Mouse (Mus musculus) neural tube, embryonic 14.5 days (tissue): Measurements from ENCODE around the gene Gm44805. TPM values are rescaled to one million over a fixed set of nuclear protein-coding genes. Genes with fewer than 3 reads are reported as not detected.
"Not testable (repeated sequence)": the region's sequence is repeated elsewhere in the genome, so short reads cannot be mapped to it uniquely, and the experiment has no call there.

Source experiments
- ATAC-seq: fragments of 200-750 bp; cut with Nextera tagmentation; 2 replicates; pipeline ENCODE4 v1.8.0; 2017; ENCODE audit warnings: low read depth, mild to moderate bottlenecking, moderate TSS enrichment, moderate library complexity
- H3K27ac ChIP-seq: fragments of 300-500 bp; sonication (generic); 2 replicates; pipeline ENCODE4 v1.5.1; 2014; ENCODE audit warnings: low read depth, mild to moderate bottlenecking, control low read depth, low read length, moderate library complexity, mixed read lengths
- H3K27me3 ChIP-seq: fragments of 300-500 bp; sonication (generic); 2 replicates; pipeline ENCODE4 v1.6.1; 2014; ENCODE audit warnings: low read length; ENCODE audit not compliant: control insufficient read depth, insufficient read depth
- H3K36me3 ChIP-seq: fragments of 300-500 bp; sonication (generic); 2 replicates; pipeline ENCODE4 v1.6.1; 2014; ENCODE audit warnings: low read length, mixed read lengths; ENCODE audit not compliant: control insufficient read depth, insufficient read depth
- H3K4me1 ChIP-seq: fragments of 300-500 bp; sonication (generic); 2 replicates; pipeline ENCODE4 v1.6.1; 2014; ENCODE audit warnings: low read length; ENCODE audit not compliant: control insufficient read depth, insufficient read depth
- H3K4me2 ChIP-seq: fragments of 300-500 bp; sonication (generic); 2 replicates; pipeline ENCODE4 v1.6.1; 2014; ENCODE audit warnings: mild to moderate bottlenecking, low read depth, low read length, control low read depth
- H3K4me3 ChIP-seq: fragments of 300-500 bp; sonication (generic); 2 replicates; pipeline ENCODE4 v1.5.1; 2014; ENCODE audit warnings: low read depth, low read length, control low read depth, mixed read lengths
- H3K9ac ChIP-seq: fragments of 300-500 bp; sonication (generic); replicated peaks from 2 replicates; pipeline ENCODE4 v1.6.1; 2014; ENCODE audit warnings: low read depth, mild to moderate bottlenecking, control low read depth, low read length, mixed read lengths
- H3K9me3 ChIP-seq: fragments of 300-500 bp; sonication (generic); 2 replicates; pipeline ENCODE4 v1.6.1; 2016; ENCODE audit warnings: low read length; ENCODE audit not compliant: control insufficient read depth
- WGBS: fragments of 180-500 bp; shearing (Covaris S2); extraction: QIAGEN DNeasy Blood & Tissue Kit; methylation state at CpG from one replicate; pipeline ENCODE4 v1.1.7; 2014; 5-methylcytosine and 5-hydroxymethylcytosine counted together
- polyA plus RNA-seq: library from polyadenylated mRNA; unstranded; fragments of >200 nt; fragmentation: Nextera tagmentation; extraction: Ambion mirVana; gene quantifications from 2 replicates; pipeline ENCODE4 v1.2.1, GENCODE M21; 2014

The Gm44805 gene
- polyA plus RNA-seq, 1 experiment from 2014 or later, result not detected

DNA sequence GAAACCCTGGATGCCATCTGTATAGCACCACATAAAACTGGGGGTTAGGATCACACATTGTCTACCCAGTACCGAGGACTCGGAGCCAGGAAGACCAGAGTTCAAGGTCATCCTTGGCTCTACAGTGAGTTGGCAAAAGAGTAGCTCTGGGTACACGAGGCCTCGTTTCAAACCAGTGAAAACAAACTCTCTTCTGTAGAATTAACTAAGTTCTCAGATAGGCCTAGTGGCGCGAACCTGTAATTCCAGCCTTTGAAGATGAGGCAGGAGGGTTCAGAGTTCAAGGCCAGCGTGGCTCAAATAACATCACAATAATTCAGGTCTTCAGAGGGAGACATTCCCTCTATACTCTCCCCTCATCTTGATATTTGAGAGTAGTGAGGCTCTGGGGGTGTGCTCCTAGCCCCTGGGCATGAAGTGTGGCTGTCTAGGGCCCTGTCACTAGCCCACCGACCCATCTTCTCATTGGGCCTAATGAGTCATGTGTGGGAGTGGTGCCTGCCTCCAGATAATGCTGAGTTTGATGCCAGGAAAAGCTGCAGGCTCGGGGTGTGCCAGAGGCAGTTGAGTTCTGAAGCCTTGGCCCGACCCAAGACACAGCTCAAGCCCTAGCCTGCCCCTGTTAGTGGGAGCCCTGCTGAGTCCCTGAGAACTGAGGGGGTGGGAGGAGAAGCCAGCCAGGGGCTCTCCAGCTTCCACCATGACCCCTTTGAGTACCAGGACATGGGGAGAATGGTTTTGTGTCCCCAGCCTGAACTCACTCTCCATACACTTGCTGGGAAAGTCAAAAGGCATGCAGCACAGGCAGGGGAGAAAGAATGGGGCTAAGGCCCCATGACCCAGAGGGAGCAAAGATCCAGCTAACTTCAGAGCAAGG lies 13.4 kb upstream of the Gm44805 start:
- Histone ChIP-seq H3K36me3 (no peaks in the 10 kb centered on the region), H3K27me3 (no peaks in the 10 kb centered on the region), H3K4me2 (no peak overlapping the region), H3K4me1 (peaks cover 5% of the 10 kb centered on the region), H3K9me3 (no peaks in the 10 kb centered on the region), H3K9ac (no peak overlapping the region), H3K27ac (no peak overlapping the region), H3K4me3 (no peak overlapping the region)
- 93% methylated on average over 10 of the region's 10 CpGs for WGBS
- ATAC-seq, result no peak

DNA sequence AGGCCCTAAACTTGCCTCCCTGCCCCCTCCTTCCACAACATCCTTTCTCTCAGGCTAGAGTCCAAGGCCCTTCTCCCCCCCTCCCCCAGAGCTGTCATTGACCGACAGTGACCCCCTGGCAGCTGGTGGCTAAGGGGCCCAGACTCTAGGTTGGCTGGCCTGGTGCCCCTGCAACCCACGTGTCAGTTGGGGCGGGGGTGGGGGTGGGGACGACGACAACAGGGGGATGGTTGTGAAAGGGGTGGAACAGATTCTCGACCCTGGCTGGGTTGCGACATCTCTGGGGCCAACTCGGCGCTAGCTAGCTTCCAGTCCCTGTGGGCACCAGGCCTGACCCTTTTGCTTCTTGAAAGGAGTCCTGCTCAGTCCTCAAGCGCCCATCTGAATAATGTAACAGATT lies 12.2 kb upstream of the Gm44805 start:
- Histone ChIP-seq H3K4me2 (no peak overlapping the region), H3K27ac (no peak overlapping the region), H3K36me3 (no peaks in the 10 kb centered on the region), H3K27me3 (no peaks in the 10 kb centered on the region), H3K4me3 (no peak overlapping the region), H3K9ac (no peak overlapping the region), H3K4me1 (no peaks in the 10 kb centered on the region), H3K9me3 (no peaks in the 10 kb centered on the region)
- no peak for ATAC-seq
- 26% methylated on average over 10 of the region's 10 CpGs for WGBS

DNA sequence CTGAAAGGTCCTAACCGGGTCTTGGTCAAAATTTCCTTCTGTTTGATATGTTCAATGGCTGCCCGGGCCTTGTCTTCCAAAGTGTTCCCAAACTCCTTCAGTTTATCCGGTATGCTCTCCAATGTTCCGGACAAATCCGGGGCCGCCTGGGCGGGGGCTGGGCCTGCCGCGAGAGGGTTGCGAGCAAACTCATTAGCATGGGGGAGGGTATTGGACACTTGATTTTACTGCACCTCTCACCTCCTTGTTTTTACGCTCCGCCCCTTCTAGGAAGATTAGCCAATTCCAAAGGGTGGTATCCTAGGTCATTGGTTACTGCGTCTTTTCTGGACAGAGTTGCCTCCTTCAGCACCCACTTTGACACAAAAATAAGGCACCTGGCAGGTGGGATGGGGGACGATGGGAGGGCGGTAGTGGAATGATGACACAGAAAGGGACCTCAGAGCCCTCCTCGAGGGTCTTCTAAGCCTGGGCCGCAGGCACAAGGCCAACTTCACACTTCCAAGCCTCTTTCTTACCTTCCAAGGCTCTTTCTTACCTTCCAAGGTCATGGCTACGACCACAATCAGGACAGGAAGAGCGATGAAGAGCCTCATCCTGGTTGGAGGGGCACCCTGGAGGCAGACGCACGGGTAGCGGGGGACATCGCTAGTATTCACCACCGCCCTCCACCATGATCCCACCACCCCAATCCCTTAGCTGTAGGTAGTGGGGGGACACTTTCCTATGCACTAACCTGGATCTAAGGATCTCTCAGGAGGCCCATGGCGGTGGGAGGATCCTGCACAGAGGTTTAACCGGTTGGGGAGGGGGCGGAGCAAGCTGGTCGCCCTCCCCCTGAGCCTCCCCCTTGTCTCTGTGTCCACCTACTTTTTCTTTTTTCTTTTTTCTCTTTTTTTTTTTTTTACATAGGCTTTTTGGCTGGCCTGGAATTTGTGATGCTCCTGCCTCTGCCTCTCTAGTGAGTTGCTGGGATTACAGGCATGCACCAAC lies 10.9 kb upstream of the Gm44805 start, which contains the start of gene Apoc1:
Gene Apoc1 (minus strand): TSS at position 788 of the 993 bp plus-strand sequence.
- Histone ChIP-seq H3K9me3 (no peaks in the 10 kb centered on the region), H3K4me3 (no peak within 1 kb of the TSS), H3K9ac (0 out of 2 replicates have a peak within 1 kb of the TSS, but pooled peaks have one; percentile 16), H3K27ac (no peak within 1 kb of the TSS), H3K27me3 (no peaks in the 10 kb centered on the region), H3K4me1 (no peaks in the 10 kb centered on the region), H3K36me3 (no peaks in the 10 kb centered on the region), H3K4me2 (no peak within 1 kb of the TSS)
- 46% methylated on average over 28 of the region's 28 CpGs for WGBS
- ATAC-seq, result no peak

DNA sequence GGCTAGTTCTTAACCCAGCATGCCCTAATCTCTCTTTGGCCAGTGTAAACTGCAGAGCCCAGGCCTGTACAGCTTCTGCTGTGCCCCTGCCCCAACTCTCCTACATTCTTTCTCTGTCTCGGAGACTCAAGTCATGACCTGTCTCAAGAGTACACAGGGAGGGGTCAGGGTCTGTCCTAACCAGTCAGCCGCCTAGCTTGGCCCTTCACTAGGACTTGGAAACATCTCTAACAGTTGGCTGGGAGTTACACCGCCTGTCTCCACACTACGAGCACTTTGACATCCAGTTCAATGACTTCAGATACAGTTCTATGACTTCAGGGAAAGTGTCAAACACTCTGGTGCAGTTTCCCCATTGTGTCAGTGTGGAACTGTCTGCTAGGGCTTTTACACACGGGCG lies 10.2 kb upstream of the Gm44805 start:
- Histone ChIP-seq H3K4me1 (no peaks in the 10 kb centered on the region), H3K36me3 (no peaks in the 10 kb centered on the region), H3K27me3 (no peaks in the 10 kb centered on the region), H3K4me3 (no peak overlapping the region), H3K9me3 (no peaks in the 10 kb centered on the region), H3K4me2 (no peak overlapping the region), H3K27ac (no peak overlapping the region), H3K9ac (no peak overlapping the region)
- 72% methylated on average over 6 of the region's 6 CpGs for WGBS
- ATAC-seq, result no peak

DNA sequence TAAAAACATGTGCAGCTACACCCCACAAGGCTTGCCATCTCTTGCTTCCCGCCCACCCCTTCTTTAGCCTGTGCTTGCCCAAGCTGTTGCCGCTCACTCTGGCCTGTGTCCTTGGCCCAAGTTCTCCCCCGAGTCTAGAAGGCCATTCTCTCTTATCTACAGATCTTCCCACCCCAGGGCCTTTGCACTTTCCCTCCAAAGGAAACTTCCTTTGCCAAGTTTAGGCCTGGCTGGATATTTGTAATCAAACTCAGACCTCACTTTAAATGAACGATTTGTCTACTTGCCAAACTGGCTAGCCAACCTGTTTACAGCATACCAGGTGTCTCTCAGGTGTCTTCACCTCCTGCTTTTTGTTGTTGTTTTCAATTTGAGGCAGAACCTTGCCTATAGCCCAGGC lies 9.6 kb upstream of the Gm44805 start:
- WGBS, result 95% methylated on average over 4 of the region's 4 CpGs
- Histone ChIP-seq H3K9ac (no peak overlapping the region), H3K36me3 (no peaks in the 10 kb centered on the region), H3K27ac (no peak overlapping the region), H3K9me3 (no peaks in the 10 kb centered on the region), H3K4me2 (no peak overlapping the region), H3K4me3 (no peak overlapping the region), H3K4me1 (no peaks in the 10 kb centered on the region), H3K27me3 (no peaks in the 10 kb centered on the region)
- ATAC-seq, result no peak

DNA sequence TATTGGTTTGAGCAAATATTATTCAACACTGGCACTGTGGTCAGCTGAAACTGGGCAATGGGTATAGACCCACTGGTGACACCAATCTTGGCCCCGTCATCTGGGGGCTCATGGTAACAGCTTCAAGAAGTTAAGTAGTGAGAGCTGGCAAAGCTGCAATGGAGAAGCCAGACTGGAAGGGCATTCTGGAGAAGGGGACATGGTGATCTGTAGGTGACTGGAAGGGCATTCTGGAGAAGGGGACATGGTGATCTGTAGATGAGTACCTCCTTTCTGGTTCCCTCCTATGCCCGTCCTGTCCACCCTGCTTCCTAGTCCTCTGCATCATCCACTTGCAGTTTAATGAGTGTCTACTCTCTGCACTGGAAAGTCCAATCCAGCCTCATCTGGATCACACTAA lies 7.4 kb upstream of the Gm44805 start:
- Histone ChIP-seq H3K4me3 (no peak overlapping the region), H3K4me1 (no peaks in the 10 kb centered on the region), H3K36me3 (no peaks in the 10 kb centered on the region), H3K27me3 (no peaks in the 10 kb centered on the region), H3K9me3 (no peaks in the 10 kb centered on the region), H3K27ac (no peak overlapping the region), H3K4me2 (no peak overlapping the region), H3K9ac (no peak overlapping the region)
- ATAC-seq, result no peak
- 95% methylated on average over 2 of the region's 2 CpGs for WGBS

DNA sequence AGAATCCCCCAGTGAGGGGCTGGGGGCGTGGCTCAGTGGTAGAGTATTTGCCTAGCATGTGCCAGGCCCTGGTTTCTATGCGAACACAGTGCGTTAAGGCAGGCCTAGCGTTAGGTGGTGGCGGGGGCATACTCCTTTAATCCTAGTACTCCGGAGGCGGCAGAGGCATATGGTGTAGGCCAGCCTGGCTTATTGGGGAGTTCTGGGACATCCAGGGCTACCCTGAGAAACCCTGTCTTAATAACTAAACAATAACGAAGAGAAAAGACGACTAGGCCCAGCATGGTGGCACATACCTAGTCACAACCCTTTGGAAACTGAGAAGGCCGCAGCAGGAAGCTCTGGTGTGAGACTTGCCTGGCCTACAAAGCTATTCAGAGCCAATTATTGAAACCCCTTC lies 6.9 kb upstream of the Gm44805 start:
- Histone ChIP-seq H3K4me1 (no peaks in the 10 kb centered on the region), H3K9me3 (no peaks in the 10 kb centered on the region), H3K27me3 (no peaks in the 10 kb centered on the region), H3K27ac (no peak overlapping the region), H3K9ac (no peak overlapping the region), H3K36me3 (no peaks in the 10 kb centered on the region), H3K4me3 (no peak overlapping the region), H3K4me2 (no peak overlapping the region)
- ATAC-seq, result no peak
- WGBS, result 97% methylated on average over 10 of the region's 10 CpGs

DNA sequence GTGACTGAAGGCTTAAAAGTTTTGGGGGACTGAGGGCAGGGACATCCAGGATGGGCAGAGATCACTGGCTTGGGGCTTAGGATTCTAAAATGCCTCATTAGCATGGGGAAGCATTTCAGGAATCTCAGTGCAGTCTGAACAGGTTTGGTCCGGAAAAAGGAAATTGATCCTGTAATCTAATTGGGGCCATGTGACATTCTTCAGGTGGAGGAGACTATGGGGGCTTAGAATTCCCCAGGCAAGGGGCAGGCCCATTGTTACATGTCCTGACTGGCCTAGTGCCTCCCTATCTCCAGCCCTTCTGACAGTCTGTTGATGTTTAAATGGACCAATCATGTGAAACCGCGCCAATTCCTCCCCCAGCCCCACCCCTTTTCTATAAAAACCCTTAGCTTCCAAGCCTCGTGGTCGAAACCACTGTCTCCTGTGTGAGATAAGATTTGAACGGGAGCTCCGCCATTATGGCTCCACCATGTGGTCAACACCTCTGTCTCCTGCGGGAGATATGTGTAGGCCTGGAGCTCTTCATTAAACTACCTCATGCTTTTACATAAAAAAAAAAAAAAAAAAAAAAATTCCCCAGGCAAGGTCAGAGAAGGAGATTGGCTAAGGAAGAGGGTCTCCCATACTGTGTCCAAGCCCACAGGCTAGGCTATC lies 5.8 kb upstream of the Gm44805 start:
- ATAC-seq, result not testable (repeated sequence)

More for the DNA sequence above, 5.8 kb upstream of the Gm44805 start:
- not testable (repeated sequence) for H3K27me3 ChIP-seq, H3K9me3 ChIP-seq, H3K4me3 ChIP-seq, H3K36me3 ChIP-seq, H3K9ac ChIP-seq, H3K4me1 ChIP-seq, H3K4me2 ChIP-seq, H3K27ac ChIP-seq
- WGBS, result 79% methylated on average over 8 of the region's 8 CpGs
